Mouse (Mus musculus) liver, adult 2 months (tissue): ENCODE results near the gene Fam174b. TPM values are rescaled to one million over a fixed set of nuclear protein-coding genes. Genes with fewer than 3 reads are reported as not detected.
A peak's percentile ranks its signal among the peaks of the same experiment; 100 is the strongest.

ENCODE experiments used
- DNase-seq: peaks from one replicate; pipeline ENCODE4 v3.0.0-alpha.2; 2011; ENCODE audit warnings: low read depth, low spot score; ENCODE audit errors: extremely low read depth
- H3K27ac ChIP-seq: fragments of 200-500 bp; replicated peaks from 2 replicates; pipeline ENCODE4 v1.5.1; 2012; ENCODE audit warnings: low read depth, mild to moderate bottlenecking, control low read depth, inconsistent platforms, low read length; ENCODE audit not compliant: insufficient read depth
- H3K27me3 ChIP-seq: fragments of 200-500 bp; 2 replicates; pipeline ENCODE4 v1.6.1; 2012; ENCODE audit warnings: mild to moderate bottlenecking, moderate library complexity, low read length, inconsistent platforms; ENCODE audit not compliant: control insufficient read depth, insufficient read depth
- H3K36me3 ChIP-seq: fragments of 200-500 bp; 2 replicates; pipeline ENCODE4 v1.6.1; 2012; ENCODE audit warnings: low read length, inconsistent platforms; ENCODE audit not compliant: control insufficient read depth, insufficient read depth
- H3K4me1 ChIP-seq: fragments of 200-500 bp; 2 replicates; pipeline ENCODE4 v1.6.1; 2011; ENCODE audit warnings: low read length; ENCODE audit not compliant: control insufficient read depth, insufficient read depth
- H3K4me3 ChIP-seq: fragments of 200-500 bp; 2 replicates; pipeline ENCODE4 v1.5.1; 2011; ENCODE audit warnings: low read depth, mild to moderate bottlenecking, control low read depth, low read length, moderate library complexity; ENCODE audit not compliant: insufficient read depth
- H3K79me2 ChIP-seq: fragments of 200-500 bp; 2 replicates; pipeline ENCODE4 v1.6.1; 2012; ENCODE audit warnings: inconsistent platforms, mild to moderate bottlenecking, low read length, moderate library complexity; ENCODE audit not compliant: control insufficient read depth, insufficient read depth
- H3K9ac ChIP-seq: fragments of 200-500 bp; 2 replicates; pipeline ENCODE4 v1.6.1; 2012; ENCODE audit warnings: low read depth, mild to moderate bottlenecking, control low read depth, inconsistent platforms, low read length
- CTCF ChIP-seq: fragments of 200-500 bp; IDR thresholded peaks from 2 replicates; pipeline ENCODE4 v1.5.1; 2011; ENCODE audit warnings: low read depth, low read length, control low read depth
- POLR2A ChIP-seq: fragments of 200-500 bp; IDR thresholded peaks from 2 replicates; pipeline ENCODE4 v1.6.1; 2011; ENCODE audit warnings: low read length, control low read depth; ENCODE audit not compliant: insufficient read depth; ENCODE audit errors: extremely low read depth
- WGBS: fragments of 180-500 bp; shearing (Covaris S2); methylation state at CpG from one replicate; pipeline ENCODE4 v1.1.7; 2018; 5-methylcytosine and 5-hydroxymethylcytosine counted together
- polyA plus RNA-seq: library from polyadenylated mRNA; depleted of rRNA; stranded (reverse); fragments of >200 nt; gene quantifications from 2 replicates; pipeline ENCODE4 v1.2.3, GENCODE M21; 2012
- total RNA-seq: library from RNA; depleted of rRNA; stranded (reverse); fragments of >200 nt; gene quantifications from 2 replicates; pipeline ENCODE4 v1.2.3, GENCODE M21; 2014

Fam174b gene
- total and polyA plus RNA-seq, 2 experiments: 2.3 to 2.5 TPM

GRCm38 (mm10) chr7:73785815-73786214 is 45.7 kb downstream of the Fam174b start:
- no peak overlapping the region for H3K4me3 ChIP-seq
- H3K79me2 ChIP-seq: no peaks in the 10 kb centered on the region
- H3K9ac ChIP-seq: no peak overlapping the region
- no peaks in the 10 kb centered on the region for H3K36me3 ChIP-seq
- 82% methylated on average over 4 of the region's 4 CpGs for WGBS
- no peak for TF ChIP-seq CTCF
- no peak for TF ChIP-seq POLR2A
- no peaks in the 10 kb centered on the region for H3K27me3 ChIP-seq
- no peaks in the 10 kb centered on the region for H3K4me1 ChIP-seq
- H3K27ac ChIP-seq: no peak overlapping the region
- DNase-seq: no peak

- H3K4me1 ChIP-seq: no peaks in the 10 kb centered on the region
- H3K36me3 ChIP-seq: no peaks in the 10 kb centered on the region
- WGBS: 83% methylated on average over 8 of the region's 8 CpGs
- H3K79me2 ChIP-seq: no peaks in the 10 kb centered on the region
- no peak overlapping the region for H3K27ac ChIP-seq
- no peak overlapping the region for H3K4me3 ChIP-seq
- no peak for TF ChIP-seq POLR2A
- no peak for TF ChIP-seq CTCF
- no peaks in the 10 kb centered on the region for H3K27me3 ChIP-seq
- no peak for DNase-seq
- no peak overlapping the region for H3K9ac ChIP-seq
These were observed 47.4 kb downstream of the Fam174b start for GRCm38 (mm10) chr7:73787513-73787912.

GRCm38 (mm10) chr7:73791096-73791495 is 51.0 kb downstream of the Fam174b start:
- no peak for DNase-seq
- 80% methylated on average over 8 of the region's 8 CpGs for WGBS
- no peak for TF ChIP-seq POLR2A
- TF ChIP-seq CTCF: no peak
- no peaks in the 10 kb centered on the region for H3K4me1 ChIP-seq
- H3K27me3 ChIP-seq: no peaks in the 10 kb centered on the region
- no peak overlapping the region for H3K4me3 ChIP-seq
- H3K36me3 ChIP-seq: no peaks in the 10 kb centered on the region
- H3K27ac ChIP-seq: no peak overlapping the region
- H3K9ac ChIP-seq: no peak overlapping the region
- no peaks in the 10 kb centered on the region for H3K79me2 ChIP-seq

DNA sequence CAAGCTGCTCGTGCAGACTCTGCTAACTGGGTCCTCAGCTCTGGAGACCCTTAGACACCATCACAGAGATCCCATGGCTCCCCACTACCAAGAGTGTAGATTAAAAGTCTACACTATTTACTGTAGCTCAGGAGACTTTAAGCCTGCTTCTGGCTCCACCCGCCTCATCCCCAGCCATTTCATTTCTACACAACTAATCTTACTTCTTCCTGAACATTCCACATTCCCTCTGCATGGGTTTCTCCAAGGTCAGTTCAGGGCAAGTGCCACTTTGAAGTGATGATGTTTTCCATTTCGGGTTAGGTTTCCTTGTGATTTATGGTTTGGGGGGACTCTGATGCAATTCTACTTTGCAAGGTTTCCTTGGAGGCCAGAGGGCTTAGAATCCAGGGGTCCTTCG is 52.1 kb downstream of the Fam174b start:
- no peak for DNase-seq
- TF ChIP-seq CTCF (no peak), POLR2A (no peak)
- Histone ChIP-seq H3K27me3 (no peaks in the 10 kb centered on the region), H3K4me1 (no peaks in the 10 kb centered on the region), H3K36me3 (no peaks in the 10 kb centered on the region), H3K9ac (no peak overlapping the region), H3K27ac (no peak overlapping the region), H3K79me2 (no peaks in the 10 kb centered on the region), H3K4me3 (no peak overlapping the region)
- 69% methylated on average over 4 of the region's 4 CpGs for WGBS

- Histone ChIP-seq H3K36me3 (no peaks in the 10 kb centered on the region), H3K27ac (no peak overlapping the region), H3K27me3 (no peaks in the 10 kb centered on the region), H3K79me2 (no peaks in the 10 kb centered on the region), H3K9ac (no peak overlapping the region), H3K4me3 (no peak overlapping the region), H3K4me1 (no peaks in the 10 kb centered on the region)
- 50% methylated on average over 3 of the region's 3 CpGs for WGBS
- DNase-seq: no peak
- TF ChIP-seq POLR2A: no peak
- TF ChIP-seq CTCF: no peak
These were observed 52.5 kb downstream of the Fam174b start for GRCm38 (mm10) chr7:73792641-73793040.

DNA sequence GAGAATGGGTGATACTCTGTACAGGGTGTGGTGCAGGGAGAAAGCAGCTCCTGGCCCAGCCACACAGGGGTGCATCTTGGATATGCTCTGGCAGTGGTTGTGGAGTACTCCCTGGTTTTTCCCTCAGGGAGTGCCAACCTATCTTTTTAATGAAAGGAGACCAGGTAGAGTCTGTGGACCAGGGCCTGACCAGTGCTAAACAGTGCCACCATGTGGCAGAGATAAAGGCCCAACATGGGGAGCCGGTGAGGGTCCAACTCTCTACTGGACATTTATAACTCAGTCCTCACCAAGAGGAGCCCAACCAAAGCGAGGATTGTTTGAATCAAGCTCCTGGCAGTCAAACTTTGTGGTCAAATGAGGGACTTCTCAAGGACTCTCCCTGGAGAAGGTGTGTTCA is 69.2 kb downstream of the Fam174b start:
- no peak for TF ChIP-seq POLR2A
- TF ChIP-seq CTCF: peak; percentile 31; the same call in 1 of the 2 replicates
- no peaks in the 10 kb centered on the region for H3K79me2 ChIP-seq
- H3K27me3 ChIP-seq: no peaks in the 10 kb centered on the region
- DNase-seq: no peak
- no peaks in the 10 kb centered on the region for H3K36me3 ChIP-seq
- 52% methylated on average over 2 of the region's 2 CpGs for WGBS
- H3K4me1 ChIP-seq: no peaks in the 10 kb centered on the region
- no peak overlapping the region for H3K27ac ChIP-seq
- H3K4me3 ChIP-seq: no peak overlapping the region
- no peak overlapping the region for H3K9ac ChIP-seq
